Mouse (Mus musculus) testis, adult 2 months (tissue): ENCODE measurements around the gene Slc36a4.

Source experiments
- CTCF ChIP-seq: fragments of 200-500 bp; IDR thresholded peaks from 2 replicates; pipeline ENCODE4 v1.5.1; 2012; ENCODE audit warnings: low read depth, mild to moderate bottlenecking, inconsistent platforms, low read length, moderate library complexity; ENCODE audit not compliant: control insufficient read depth, insufficient read depth, insufficient replicate concordance
- POLR2A ChIP-seq: fragments of 200-500 bp; IDR thresholded peaks from 2 replicates; pipeline ENCODE4 v1.6.1; 2012; ENCODE audit warnings: low read depth, mild to moderate bottlenecking, inconsistent platforms, low read length, moderate library complexity; ENCODE audit not compliant: control insufficient read depth

GRCm38 (mm10) chr9:15737522-15737921, 28.0 kb downstream of the Slc36a4 start:
- TF ChIP-seq CTCF (no peak), POLR2A (no peak)
